Mouse (Mus musculus): ENCODE measurements around the gene Lrriq3.

DNA sequence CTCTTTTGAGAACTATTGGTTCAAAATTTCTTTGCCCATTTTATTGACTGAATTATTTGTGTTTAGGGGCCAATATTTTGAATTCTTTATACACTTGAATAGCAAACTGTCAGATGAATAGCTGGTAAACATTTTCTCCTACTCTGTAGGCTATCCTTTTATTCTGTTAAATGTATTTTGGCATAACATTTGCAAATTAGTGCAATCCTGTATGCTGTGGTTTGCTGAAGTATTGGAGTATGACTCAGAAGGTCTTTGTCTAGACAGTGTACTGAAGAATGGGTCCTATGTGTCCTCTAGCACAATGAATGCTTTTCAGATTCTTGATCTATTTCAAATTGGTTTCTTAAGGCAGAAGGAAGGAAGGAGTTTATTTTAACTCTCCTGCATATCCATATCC, 35.7 kb upstream of the Lrriq3 start:
- TF ChIP-seq POLR2A (IDR thresholded peaks at IDR 0.05; ENCODE audit: extremely low read depth, insufficient read depth, low read length) = no peak
- no peak for TF ChIP-seq CTCF (IDR thresholded peaks at IDR 0.05; ENCODE audit: low read depth, low read length)

Measured in liver, adult 2 months (tissue).